Mouse (Mus musculus) embryonic facial prominence, embryonic 11.5 days (tissue): ENCODE measurements at regions not wholly inside any gene's neighbourhood (a gene's known extent, or its start where the extent isn't known, plus 50 kb on each side); places are given as distances from the start of the nearest gene placed in this dataset.

Source experiments
- ATAC-seq: fragments of 200-750 bp; cut with Nextera tagmentation; replicated peaks from 2 replicates; pipeline ENCODE4 v1.8.0; 2017; ENCODE audit warnings: low read depth; ENCODE audit not compliant: insufficient number of reproducible peaks, low FRiP score, low TSS enrichment
- DNase-seq: peaks from one replicate; pipeline ENCODE4 v3.0.0-alpha.2; 2015; ENCODE audit warnings: low spot score
- H3K27ac ChIP-seq: fragments of 300-500 bp; sonication (generic); replicated peaks from 2 replicates; pipeline ENCODE4 v1.5.1; 2014; ENCODE audit warnings: mild to moderate bottlenecking, low read depth, low read length, control low read depth
- H3K27me3 ChIP-seq: fragments of 300-500 bp; sonication (generic); 2 replicates; pipeline ENCODE4 v1.6.1; 2014; ENCODE audit warnings: mild to moderate bottlenecking, low read length, moderate library complexity, mixed read lengths; ENCODE audit not compliant: control insufficient read depth, insufficient read depth
- H3K36me3 ChIP-seq: fragments of 300-500 bp; sonication (generic); replicated peaks from 2 replicates; pipeline ENCODE4 v1.6.1; 2014; ENCODE audit warnings: low read depth, mild to moderate bottlenecking, low read length, moderate library complexity, mixed read lengths; ENCODE audit not compliant: control insufficient read depth, insufficient read depth
- H3K4me1 ChIP-seq: fragments of 300-500 bp; sonication (generic); 2 replicates; pipeline ENCODE4 v1.6.1; 2014; ENCODE audit warnings: low read length, mixed read lengths; ENCODE audit not compliant: control insufficient read depth, insufficient read depth
- H3K4me2 ChIP-seq: fragments of 300-500 bp; sonication (generic); 2 replicates; pipeline ENCODE4 v1.6.1; 2014; ENCODE audit warnings: low read depth, mild to moderate bottlenecking, control low read depth, low read length, moderate library complexity
- H3K4me3 ChIP-seq: fragments of 300-500 bp; sonication (generic); 2 replicates; pipeline ENCODE4 v1.5.1; 2014; ENCODE audit warnings: low read depth, low read length, control low read depth
- H3K9ac ChIP-seq: fragments of 300-500 bp; sonication (generic); replicated peaks from 2 replicates; pipeline ENCODE4 v1.6.1; 2014; ENCODE audit warnings: mild to moderate bottlenecking, control low read depth, low read length
- H3K9me3 ChIP-seq: fragments of 300-500 bp; sonication (generic); replicated peaks from 2 replicates; pipeline ENCODE4 v1.6.1; 2016; ENCODE audit warnings: mild to moderate bottlenecking, low read length, inconsistent platforms, mixed read lengths; ENCODE audit not compliant: control insufficient read depth
- WGBS: fragments of 180-500 bp; shearing (Covaris S2); extraction: QIAGEN DNeasy Blood & Tissue Kit; methylation state at CpG from one replicate; pipeline ENCODE4 v1.1.7; 2014; 5-methylcytosine and 5-hydroxymethylcytosine counted together

DNA sequence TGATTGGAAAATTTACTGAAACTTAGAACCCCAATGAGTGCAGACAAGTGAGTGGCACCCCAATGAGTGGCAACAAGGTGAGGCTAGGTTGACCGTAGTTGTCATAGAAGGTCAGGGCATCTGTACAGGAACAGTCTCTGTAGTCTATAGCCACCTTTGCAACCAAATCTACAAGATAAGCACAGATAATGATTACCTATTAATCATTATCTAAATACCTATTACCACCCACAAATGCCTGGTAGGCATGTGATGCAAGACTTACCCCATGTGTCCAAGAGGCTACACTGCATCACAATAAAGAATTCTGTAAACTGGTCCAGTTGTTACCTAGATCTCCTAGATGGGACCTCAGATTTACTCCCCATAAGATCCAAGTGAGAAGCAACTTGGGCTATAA lies 778.7 kb downstream of the Cntnap5b start:
- H3K4me2 ChIP-seq, result no peak overlapping the region
- no peak for ATAC-seq
- H3K4me1 ChIP-seq, result no peaks in the 10 kb centered on the region
- no peak for DNase-seq
- H3K9ac ChIP-seq, result no peak overlapping the region
- no peaks in the 10 kb centered on the region for H3K9me3 ChIP-seq
- H3K27ac ChIP-seq, result no peak overlapping the region
- H3K27me3 ChIP-seq, result no peaks in the 10 kb centered on the region
- 94% methylated on average over 1 of the region's 1 CpGs for WGBS
- H3K36me3 ChIP-seq, result no peaks in the 10 kb centered on the region
- no peak overlapping the region for H3K4me3 ChIP-seq

GRCm38 (mm10) chr1:100556937-100557336 lies 784.4 kb downstream of the Cntnap5b start:
- Histone ChIP-seq H3K4me3 (no peak overlapping the region), H3K4me2 (no peak overlapping the region), H3K36me3 (no peaks in the 10 kb centered on the region), H3K4me1 (no peaks in the 10 kb centered on the region), H3K9me3 (no peaks in the 10 kb centered on the region), H3K27me3 (no peaks in the 10 kb centered on the region), H3K27ac (no peak overlapping the region), H3K9ac (no peak overlapping the region)
- whole genome bisulfite sequencing, result 50% methylated on average over 2 of the region's 2 CpGs
- ATAC-seq, result no peak; the same call in 1 of the 2 replicates
- peak; percentile 35 for DNase-seq
